Mouse (Mus musculus): ENCODE measurements around the gene Wdr60. TPM values are rescaled to one million over a fixed set of nuclear protein-coding genes. Genes with fewer than 3 reads are reported as not detected.

The Wdr60 gene
- polyA plus RNA-seq, 2 experiments, result 2.1 to 2.2 TPM

DNA sequence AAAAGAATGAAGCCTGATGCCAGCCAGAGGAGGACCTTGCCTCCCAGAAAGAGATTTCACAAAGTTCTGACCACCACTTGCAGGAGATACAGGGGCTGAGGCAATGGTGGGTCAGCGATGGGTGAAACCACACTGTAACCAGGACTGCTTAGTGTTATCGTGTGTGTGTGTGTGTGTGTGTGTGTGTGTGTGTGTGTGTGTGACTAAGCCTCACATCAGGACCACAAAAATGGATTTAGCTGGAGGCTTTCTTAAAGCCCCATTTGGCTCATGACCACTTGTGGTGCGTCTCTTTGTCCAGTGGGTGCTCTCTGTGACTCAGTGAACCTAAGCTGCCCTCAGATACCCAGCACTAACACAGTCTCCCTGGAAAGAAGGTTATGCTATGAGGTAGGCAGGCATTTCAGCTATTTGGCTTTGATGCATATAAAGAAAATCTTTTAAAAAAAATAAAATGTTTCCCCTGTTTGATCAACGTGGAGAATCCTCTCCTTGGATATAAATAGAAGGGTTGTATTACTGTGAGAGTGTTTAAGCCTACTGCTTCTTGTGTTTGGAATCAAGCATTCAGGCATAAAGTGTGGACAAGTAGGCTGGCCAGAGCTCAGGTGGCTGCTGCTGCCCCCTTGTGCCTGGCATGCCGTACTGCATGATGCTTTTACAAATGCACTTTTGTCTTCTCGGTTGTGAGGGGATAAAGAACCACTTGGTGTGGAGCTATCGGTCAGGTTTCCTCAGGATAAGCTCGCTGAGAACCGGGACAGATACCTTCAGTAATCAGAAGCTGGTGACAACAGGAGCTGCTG lies 60.4 kb downstream of the Wdr60 start:
- H3K36me3 ChIP-seq (replicated peaks; ENCODE audit: control insufficient read depth, insufficient read depth, low read depth), result no peaks in the 10 kb centered on the region
- no peak overlapping the region for H3K4me2 ChIP-seq (ENCODE audit: low read depth)
- no peak for ATAC-seq (ENCODE audit: insufficient read depth)
- H3K4me3 ChIP-seq (ENCODE audit: insufficient read depth in 1 of 2, low read depth in 2 of 2, low read length in 2 of 2), result no peak overlapping the region
- no peak overlapping the region for H3K27ac ChIP-seq
- WGBS (ENCODE audit: insufficient replicate concordance), result 30% methylated on average over 9 of the region's 9 CpGs
- no peak for TF ChIP-seq EP300 (IDR thresholded peaks at IDR 0.05; ENCODE audit: low read depth)
- TF ChIP-seq CTCF (IDR thresholded peaks at IDR 0.05; ENCODE audit: low read depth), result peak; percentile 92
- no peak overlapping the region for H3K9ac ChIP-seq (replicated peaks)
- H3K27me3 ChIP-seq (ENCODE audit: control insufficient read depth, insufficient read depth, low read length), result no peaks in the 10 kb centered on the region
- H3K4me1 ChIP-seq (replicated peaks; ENCODE audit: control insufficient read depth in 2 of 2, insufficient read depth in 2 of 2, low read length in 1 of 2), result no peaks in the 10 kb centered on the region
- no peak for DNase-seq (ENCODE audit: low read depth in 3 of 3, low spot score in 3 of 3)
- no peaks in the 10 kb centered on the region for H3K9me3 ChIP-seq (ENCODE audit: control insufficient read depth, low read length)

- TF ChIP-seq EP300 (IDR thresholded peaks at IDR 0.05; ENCODE audit: low read depth), result no peak
- no peak for TF ChIP-seq CTCF (IDR thresholded peaks at IDR 0.05; ENCODE audit: low read depth)
- no peaks in the 10 kb centered on the region for H3K27me3 ChIP-seq (ENCODE audit: control insufficient read depth, insufficient read depth, low read length)
- H3K9ac ChIP-seq (replicated peaks), result no peak overlapping the region
- ATAC-seq (ENCODE audit: insufficient read depth) (no peak), DNase-seq (ENCODE audit: low read depth in 3 of 3, low spot score in 3 of 3) (no peak)
- WGBS (ENCODE audit: insufficient replicate concordance), result 78% methylated on average over 6 of the region's 6 CpGs
- no peaks in the 10 kb centered on the region for H3K9me3 ChIP-seq (ENCODE audit: control insufficient read depth, low read length)
- no peak overlapping the region for H3K27ac ChIP-seq
- no peaks in the 10 kb centered on the region for H3K36me3 ChIP-seq (replicated peaks; ENCODE audit: control insufficient read depth, insufficient read depth, low read depth)
- no peak overlapping the region for H3K4me2 ChIP-seq (ENCODE audit: low read depth)
- no peak overlapping the region for H3K4me3 ChIP-seq (ENCODE audit: insufficient read depth in 1 of 2, low read depth in 2 of 2, low read length in 2 of 2)
- H3K4me1 ChIP-seq (replicated peaks; ENCODE audit: control insufficient read depth in 2 of 2, insufficient read depth in 2 of 2, low read length in 1 of 2), result no peaks in the 10 kb centered on the region
Measured at GRCm38 (mm10) chr12:116198791-116199190, 64.0 kb downstream of the Wdr60 start.

DNA sequence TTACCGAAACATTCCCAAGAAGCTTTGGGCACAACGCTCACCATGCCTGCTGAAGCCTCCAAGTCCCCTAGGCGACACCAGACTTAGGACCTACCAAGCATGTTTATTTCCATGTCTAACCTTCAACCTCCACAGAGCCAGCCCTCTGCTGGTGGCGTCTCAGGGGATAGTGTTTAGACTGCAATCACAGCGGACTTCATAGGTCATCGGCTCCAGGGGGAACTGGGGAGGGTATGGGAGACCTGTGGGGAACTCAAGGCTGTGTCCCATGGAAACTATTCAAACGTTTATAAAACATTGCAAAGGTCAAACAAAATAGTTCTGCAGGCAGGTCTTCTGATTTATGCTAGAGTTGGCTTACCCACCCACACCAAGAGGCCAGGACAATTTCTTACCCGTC lies 66.6 kb downstream of the Wdr60 start:
- Histone ChIP-seq H3K27me3 (ENCODE audit: control insufficient read depth, insufficient read depth, low read length) (no peaks in the 10 kb centered on the region), H3K9me3 (ENCODE audit: control insufficient read depth, low read length) (no peaks in the 10 kb centered on the region), H3K9ac (replicated peaks) (no peak overlapping the region), H3K4me3 (ENCODE audit: insufficient read depth in 1 of 2, low read depth in 2 of 2, low read length in 2 of 2) (no peak overlapping the region), H3K36me3 (replicated peaks; ENCODE audit: control insufficient read depth, insufficient read depth, low read depth) (no peaks in the 10 kb centered on the region), H3K4me2 (ENCODE audit: low read depth) (no peak overlapping the region), H3K27ac (no peak overlapping the region), H3K4me1 (replicated peaks; ENCODE audit: control insufficient read depth in 2 of 2, insufficient read depth in 2 of 2, low read length in 1 of 2) (no peaks in the 10 kb centered on the region)
- 58% methylated on average over 8 of the region's 8 CpGs for whole genome bisulfite sequencing (ENCODE audit: insufficient replicate concordance)
- DNase-seq (ENCODE audit: low read depth in 3 of 3, low spot score in 3 of 3) (no peak), ATAC-seq (ENCODE audit: insufficient read depth) (no peak)
- no peak for TF ChIP-seq CTCF (IDR thresholded peaks at IDR 0.05; ENCODE audit: low read depth)
- no peak for TF ChIP-seq EP300 (IDR thresholded peaks at IDR 0.05; ENCODE audit: low read depth)

DNA sequence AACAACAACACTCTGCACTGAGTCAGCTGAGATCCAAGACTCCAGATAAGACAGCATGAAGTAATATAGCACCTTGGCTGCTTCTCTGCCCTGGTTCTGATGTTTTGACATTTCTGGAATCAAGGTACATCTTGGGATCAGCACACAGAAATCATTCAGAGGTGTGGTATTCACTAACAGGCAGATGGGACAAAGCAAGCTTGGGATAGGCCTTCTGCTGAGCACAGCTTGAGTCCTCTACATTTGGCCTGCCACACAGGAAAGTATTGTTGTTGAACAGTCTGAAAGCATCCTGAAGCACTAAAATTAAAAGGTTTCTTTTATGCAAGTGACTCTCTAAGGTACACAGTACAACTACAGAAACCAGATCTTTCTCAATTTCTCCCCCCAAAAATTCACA lies 68.2 kb downstream of the Wdr60 start:
- no peak overlapping the region for H3K9ac ChIP-seq (replicated peaks)
- no peaks in the 10 kb centered on the region for H3K4me1 ChIP-seq (replicated peaks; ENCODE audit: control insufficient read depth in 2 of 2, insufficient read depth in 2 of 2, low read length in 1 of 2)
- DNase-seq (ENCODE audit: low read depth in 3 of 3, low spot score in 3 of 3) (no peak), ATAC-seq (ENCODE audit: insufficient read depth) (no peak)
- H3K4me3 ChIP-seq (ENCODE audit: insufficient read depth in 1 of 2, low read depth in 2 of 2, low read length in 2 of 2), result no peak overlapping the region
- no peaks in the 10 kb centered on the region for H3K9me3 ChIP-seq (ENCODE audit: control insufficient read depth, low read length)
- no peak overlapping the region for H3K27ac ChIP-seq
- H3K36me3 ChIP-seq (replicated peaks; ENCODE audit: control insufficient read depth, insufficient read depth, low read depth), result no peaks in the 10 kb centered on the region
- H3K27me3 ChIP-seq (ENCODE audit: control insufficient read depth, insufficient read depth, low read length), result no peaks in the 10 kb centered on the region
- TF ChIP-seq EP300 (IDR thresholded peaks at IDR 0.05; ENCODE audit: low read depth) (no peak), CTCF (IDR thresholded peaks at IDR 0.05; ENCODE audit: low read depth) (no peak)
- no peak overlapping the region for H3K4me2 ChIP-seq (ENCODE audit: low read depth)

DNA sequence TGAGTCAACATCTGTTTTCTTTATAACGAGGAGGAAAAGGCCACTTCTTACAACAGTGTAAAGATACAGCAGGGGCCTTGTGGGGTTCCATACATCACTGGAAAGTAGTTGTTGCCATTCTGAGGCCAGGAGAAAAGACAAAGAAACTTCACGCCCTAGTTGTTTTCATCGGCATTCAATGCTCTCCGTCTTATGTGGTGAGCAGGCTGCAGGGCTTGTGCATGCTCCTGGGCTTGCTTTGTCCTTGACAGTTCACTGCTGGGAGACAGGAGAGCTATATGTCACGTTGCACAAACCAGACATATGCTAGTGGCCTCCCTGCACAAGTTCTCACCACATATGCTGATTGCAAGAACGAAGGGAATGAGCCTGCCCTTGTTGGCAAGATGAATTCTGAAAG lies 68.9 kb downstream of the Wdr60 start:
- no peak overlapping the region for H3K27ac ChIP-seq
- WGBS (ENCODE audit: insufficient replicate concordance), result 51% methylated on average over 6 of the region's 6 CpGs

More for the DNA sequence above, 68.9 kb downstream of the Wdr60 start:
- Histone ChIP-seq H3K4me1 (replicated peaks; ENCODE audit: control insufficient read depth in 2 of 2, insufficient read depth in 2 of 2, low read length in 1 of 2) (no peaks in the 10 kb centered on the region), H3K9me3 (ENCODE audit: control insufficient read depth, low read length) (no peaks in the 10 kb centered on the region), H3K27me3 (ENCODE audit: control insufficient read depth, insufficient read depth, low read length) (no peaks in the 10 kb centered on the region), H3K4me2 (ENCODE audit: low read depth) (no peak overlapping the region), H3K36me3 (replicated peaks; ENCODE audit: control insufficient read depth, insufficient read depth, low read depth) (no peaks in the 10 kb centered on the region), H3K9ac (replicated peaks) (no peak overlapping the region), H3K4me3 (ENCODE audit: insufficient read depth in 1 of 2, low read depth in 2 of 2, low read length in 2 of 2) (no peak overlapping the region)
- ATAC-seq (ENCODE audit: insufficient read depth) (no peak), DNase-seq (ENCODE audit: low read depth in 3 of 3, low spot score in 3 of 3) (no peak)
- no peak for TF ChIP-seq EP300 (IDR thresholded peaks at IDR 0.05; ENCODE audit: low read depth)
- no peak for TF ChIP-seq CTCF (IDR thresholded peaks at IDR 0.05; ENCODE audit: low read depth)
